Comparison of ENCODE assay signal across 8 mouse cellular contexts in the genomic region with DNA sequence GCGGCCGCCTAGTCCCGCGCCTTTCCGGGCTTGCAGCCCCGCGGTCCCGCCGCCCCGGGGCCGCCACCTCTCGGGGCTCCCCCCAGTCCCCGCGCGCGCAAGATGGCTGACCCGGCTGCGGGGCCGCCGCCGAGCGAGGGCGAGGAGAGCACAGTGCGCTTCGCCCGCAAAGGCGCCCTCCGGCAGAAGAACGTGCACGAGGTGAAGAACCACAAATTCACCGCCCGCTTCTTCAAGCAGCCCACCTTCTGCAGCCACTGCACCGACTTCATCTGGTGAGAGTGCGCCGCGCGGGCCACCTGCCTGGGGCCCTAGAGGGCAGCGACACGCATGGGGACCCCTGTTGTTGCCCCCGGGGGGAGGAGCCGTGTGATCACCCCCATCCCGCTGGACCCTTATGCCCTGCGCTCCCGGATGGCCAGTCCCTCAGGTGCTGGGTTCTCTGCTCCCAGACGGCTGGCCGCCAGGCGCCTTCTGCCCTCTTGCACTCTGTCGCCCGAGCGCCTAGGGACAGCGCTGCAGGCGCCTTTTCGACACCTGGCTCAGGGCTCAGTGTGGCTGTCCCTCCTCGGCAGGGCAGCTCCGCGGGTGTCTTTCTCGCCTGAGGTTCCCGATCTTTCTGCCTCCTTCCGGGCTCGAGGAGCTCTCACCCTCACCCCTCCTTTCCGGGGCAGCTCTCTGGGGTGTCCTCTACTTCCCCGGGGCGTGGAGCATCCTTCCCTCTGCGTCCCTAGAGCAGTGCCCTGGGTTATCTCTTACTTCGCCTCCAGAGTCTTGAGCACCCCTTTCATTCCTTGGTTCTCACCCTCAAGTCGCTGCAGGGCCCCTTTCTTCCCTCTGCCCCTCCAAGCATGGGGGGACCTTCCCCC. TPM values are rescaled to one million over a fixed set of nuclear protein-coding genes. Genes with fewer than 3 reads are reported as not detected.
DNase-seq lines count a peak whose midpoint lies in the region; ATAC-seq lines count a peak whose summit lies in the region.

No protein-coding gene starts in this region.

- no peaks in the 10 kb centered on the region for H3K36me3 ChIP-seq in forebrain, embryonic 14.5 days (ENCODE audit: control insufficient read depth, insufficient read depth, low read length)

- peaks cover 8% of the 10 kb centered on the region for H3K4me1 ChIP-seq in forebrain, embryonic 14.5 days (ENCODE audit: control insufficient read depth, insufficient read depth, low read length)

- H3K4me2 ChIP-seq in forebrain, embryonic 14.5 days (ENCODE audit: low read length): peak overlapping the region; percentile 82

- H3K9ac ChIP-seq in forebrain, embryonic 14.5 days (ENCODE audit: low read length): peak overlapping the region; percentile 62

- H3K27ac ChIP-seq in forebrain, embryonic 14.5 days (ENCODE audit: low read depth, low read length): no peak overlapping the region

- no peaks in the 10 kb centered on the region for H3K9me3 ChIP-seq in forebrain, embryonic 14.5 days (replicated peaks; ENCODE audit: control insufficient read depth, low read length)

- peaks cover 14% of the 10 kb centered on the region; the same call in 1 of the 2 replicates for H3K27me3 ChIP-seq in forebrain, embryonic 14.5 days (replicated peaks; ENCODE audit: control insufficient read depth, insufficient read depth, low read length)

- peak; percentile 50 for ATAC-seq in cerebellum, adult (ENCODE audit: insufficient number of reproducible peaks, low FRiP score, low TSS enrichment)
- ATAC-seq in forebrain, embryonic 14.5 days: peak; percentile 66

- peak overlapping the region; percentile 59 for H3K4me3 ChIP-seq in forebrain, embryonic 14.5 days (ENCODE audit: low read depth, low read length)

- under 1% methylated on average over 54 of the region's 66 CpGs for WGBS in forebrain, embryonic 14.5 days

- peak; percentile 10 for DNase-seq in kidney, adult 18-20 months
- no peak for DNase-seq in kidney, adult 9 months
- peak; percentile 37 for DNase-seq in forebrain, embryonic 14.5 days (ENCODE audit: low spot score)
- DNase-seq in induced T-regulatory cell, adult 2 months (ENCODE audit: low read depth): peak; percentile 74
- peak; percentile 8 for DNase-seq in lung, postnatal 14 days
- peak; percentile 16 for DNase-seq in retina, postnatal 7 days (ENCODE audit: low read depth, low spot score)
- peak; percentile 19 for DNase-seq in urinary bladder, postnatal 25 days (ENCODE audit: low spot score)

RNA-seq across cellular contexts. Expression of a gene that starts 0.9 kb away (rescaled TPM):
- polyA plus RNA-seq in forebrain, embryonic 14.5 days (2014; fragmentation: Nextera tagmentation; extraction: Ambion mirVana): 29.4 and 39.3 TPM in 2 replicates
